Mouse (Mus musculus) liver, embryonic 13.5 days (tissue): Measurements from ENCODE around the gene Srrm1. TPM values are rescaled to one million over a fixed set of nuclear protein-coding genes. Genes with fewer than 3 reads are reported as not detected.

Source experiments
- ATAC-seq: fragments of 200-750 bp; cut with Nextera tagmentation; 2 replicates; pipeline ENCODE4 v1.8.0; 2017; ENCODE audit warnings: low read depth, mild to moderate bottlenecking, moderate number of reproducible peaks, moderate library complexity
- DNase-seq: peaks from one replicate; pipeline ENCODE4 v3.0.0; 2022
- H3K27ac ChIP-seq: fragments of 300-500 bp; sonication (generic); 2 replicates; pipeline ENCODE4 v1.5.1; 2015; ENCODE audit warnings: moderate library complexity, mild to moderate bottlenecking, inconsistent platforms
- H3K27me3 ChIP-seq: fragments of 300-500 bp; sonication (generic); 2 replicates; pipeline ENCODE4 v1.6.1; 2015; ENCODE audit warnings: mild to moderate bottlenecking, inconsistent platforms
- H3K36me3 ChIP-seq: fragments of 300-500 bp; sonication (generic); 2 replicates; pipeline ENCODE4 v1.6.1; 2015; ENCODE audit warnings: mild to moderate bottlenecking, inconsistent platforms
- H3K4me1 ChIP-seq: fragments of 300-500 bp; sonication (generic); replicated peaks from 2 replicates; pipeline ENCODE4 v1.6.1; 2015; ENCODE audit warnings: inconsistent platforms
- H3K4me2 ChIP-seq: fragments of 300-500 bp; sonication (generic); 2 replicates; pipeline ENCODE4 v1.6.1; 2015; ENCODE audit warnings: inconsistent platforms, mild to moderate bottlenecking, moderate library complexity
- H3K4me3 ChIP-seq: fragments of 300-500 bp; sonication (generic); replicated peaks from 2 replicates; pipeline ENCODE4 v1.5.1; 2015; ENCODE audit warnings: mild to moderate bottlenecking, inconsistent platforms
- H3K9ac ChIP-seq: fragments of 300-500 bp; sonication (generic); 2 replicates; pipeline ENCODE4 v1.6.1; 2015; ENCODE audit warnings: mild to moderate bottlenecking, inconsistent platforms
- H3K9me3 ChIP-seq: fragments of 300-500 bp; sonication (generic); replicated peaks from 2 replicates; pipeline ENCODE4 v1.6.1; 2016; ENCODE audit warnings: inconsistent platforms
- WGBS: fragments of 180-500 bp; shearing (Covaris S2); methylation state at CpG from one replicate; pipeline ENCODE4 v1.1.7; 2015; ENCODE audit not compliant: insufficient replicate concordance; 5-methylcytosine and 5-hydroxymethylcytosine counted together
- polyA plus RNA-seq: library from polyadenylated mRNA; unstranded; fragments of >200 nt; fragmentation: Nextera tagmentation; extraction: Ambion mirVana; gene quantifications from 2 replicates; pipeline ENCODE4 v1.2.1, GENCODE M21; 2015

The Srrm1 gene
- polyA plus RNA-seq = 159 and 203 TPM in 2 replicates

GRCm38 (mm10) chr4:135353066-135353793 lies at the start of gene Srrm1:
TSS of gene Srrm1 (minus strand) at chr4:135353321.
- Histone ChIP-seq H3K9me3 (no peaks in the 10 kb centered on the region), H3K27me3 (no peaks in the 10 kb centered on the region), H3K4me1 (peaks cover 55% of the 10 kb centered on the region), H3K4me3 (peak within 1 kb of the TSS; percentile 88), H3K36me3 (peaks cover 30% of the 10 kb centered on the region), H3K9ac (peak within 1 kb of the TSS; percentile 98), H3K27ac (peak within 1 kb of the TSS; percentile 99), H3K4me2 (peak within 1 kb of the TSS; percentile 94)
- under 1% methylated on average over 69 of the region's 69 CpGs for WGBS
- ATAC-seq (peak; percentile 90), DNase-seq (peak; percentile 99)

- Histone ChIP-seq H3K36me3 (no peaks in the 10 kb centered on the region), H3K4me1 (peaks cover 49% of the 10 kb centered on the region), H3K27me3 (peaks cover 39% of the 10 kb centered on the region), H3K9ac (no peak overlapping the region), H3K27ac (no peak overlapping the region), H3K9me3 (no peaks in the 10 kb centered on the region), H3K4me2 (no peak overlapping the region), H3K4me3 (no peak overlapping the region)
- DNase-seq (no peak), ATAC-seq (no peak)
- 46% methylated on average over 7 of the region's 7 CpGs for WGBS
These were observed 48.8 kb upstream of the Srrm1 start for GRCm38 (mm10) chr4:135401881-135402280.

DNA sequence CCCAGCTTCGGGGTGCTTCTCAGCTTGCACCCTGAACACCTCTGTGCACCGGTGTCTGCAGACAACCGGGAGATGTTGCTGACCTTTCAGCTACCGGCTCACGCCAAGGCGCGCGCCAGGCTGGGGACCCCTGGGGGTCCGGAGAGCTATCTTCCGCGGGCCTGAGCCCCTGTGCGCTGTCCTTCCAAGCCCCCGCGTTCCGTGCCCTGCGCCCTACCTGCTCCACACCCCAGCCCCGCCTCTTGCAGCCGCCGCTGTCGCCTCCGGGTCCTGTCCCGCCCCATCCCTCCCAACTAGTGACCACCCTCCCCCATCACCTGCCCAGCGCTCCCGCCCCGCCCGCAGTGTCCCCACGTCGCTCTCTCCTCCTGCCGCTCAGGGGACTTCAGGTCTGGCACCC lies 44.9 kb upstream of the Srrm1 start, which contains the start of gene Ncmap:
TSS of gene Ncmap (minus strand) at position 237 of the 400 bp plus-strand sequence.
- H3K9me3 ChIP-seq = no peaks in the 10 kb centered on the region
- no peaks in the 10 kb centered on the region for H3K36me3 ChIP-seq
- peak within 1 kb of the TSS; percentile 59 for H3K4me2 ChIP-seq
- H3K9ac ChIP-seq = peak within 1 kb of the TSS; percentile 34; the same call in 1 of the 2 replicates
- no peak for ATAC-seq
- H3K4me1 ChIP-seq = peaks cover 13% of the 10 kb centered on the region
- H3K27ac ChIP-seq = no peak within 1 kb of the TSS
- H3K27me3 ChIP-seq = peaks cover 65% of the 10 kb centered on the region
- 2% methylated on average over 29 of the region's 29 CpGs for WGBS
- peak within 1 kb of the TSS; percentile 43 for H3K4me3 ChIP-seq
- DNase-seq = no peak

DNA sequence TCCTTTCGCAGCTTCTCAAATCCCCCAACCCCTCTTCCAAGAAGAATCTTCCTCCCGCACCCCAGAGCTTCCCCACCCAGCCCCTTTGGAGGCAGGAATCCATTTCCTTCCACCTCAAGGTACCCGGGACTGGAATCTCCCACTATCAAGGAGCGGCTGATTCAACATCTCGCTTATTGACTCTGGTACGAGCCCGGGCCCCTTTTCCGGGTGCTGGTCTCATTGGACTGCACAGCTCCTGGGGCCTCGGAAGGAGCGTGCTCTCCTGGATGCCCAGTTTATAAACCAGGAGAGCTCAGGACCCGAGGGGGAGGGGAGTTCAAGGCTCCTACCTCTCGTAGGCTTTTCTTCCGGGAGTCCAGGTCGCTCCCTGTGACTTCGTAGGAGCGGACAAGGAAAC lies 44.4 kb upstream of the Srrm1 start:
- Histone ChIP-seq H3K9ac (peak overlapping the region; percentile 34; the same call in 1 of the 2 replicates), H3K27me3 (peaks cover 66% of the 10 kb centered on the region), H3K36me3 (no peaks in the 10 kb centered on the region), H3K4me2 (peak overlapping the region; percentile 59), H3K9me3 (no peaks in the 10 kb centered on the region), H3K4me1 (peaks cover 13% of the 10 kb centered on the region), H3K27ac (no peak overlapping the region), H3K4me3 (peak overlapping the region; percentile 43)
- DNase-seq (no peak), ATAC-seq (no peak)
- WGBS = 6% methylated on average over 16 of the region's 16 CpGs

DNA sequence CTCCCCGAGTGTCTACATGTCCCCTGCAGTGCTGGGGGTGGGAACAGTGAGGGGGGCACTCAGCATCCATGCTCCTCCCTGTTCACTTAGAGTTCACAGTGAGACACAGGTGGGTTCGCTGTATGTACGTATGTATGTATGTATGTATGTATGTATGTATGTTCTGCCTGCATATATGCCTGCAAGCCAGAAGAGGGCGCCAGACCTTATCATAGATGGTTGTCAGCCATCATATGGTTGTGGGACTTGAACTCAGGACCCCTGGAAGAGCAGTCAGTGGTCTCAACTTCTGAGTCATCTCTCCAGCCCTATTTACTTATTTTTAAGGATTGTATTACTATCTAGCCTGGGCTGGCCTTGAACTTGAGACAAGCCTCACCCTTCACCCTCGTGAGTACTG lies 43.2 kb upstream of the Srrm1 start:
- Histone ChIP-seq H3K4me3 (no peak overlapping the region), H3K4me2 (no peak overlapping the region), H3K36me3 (no peaks in the 10 kb centered on the region), H3K27ac (no peak overlapping the region), H3K9me3 (no peaks in the 10 kb centered on the region), H3K4me1 (peaks cover 13% of the 10 kb centered on the region), H3K9ac (no peak overlapping the region), H3K27me3 (peaks cover 66% of the 10 kb centered on the region)
- DNase-seq (no peak), ATAC-seq (no peak)
- WGBS = 69% methylated on average over 5 of the region's 5 CpGs

GRCm38 (mm10) chr4:135395375-135395774 lies 42.3 kb upstream of the Srrm1 start:
- 60% methylated on average over 4 of the region's 4 CpGs for WGBS
- Histone ChIP-seq H3K4me2 (no peak overlapping the region), H3K36me3 (no peaks in the 10 kb centered on the region), H3K27ac (no peak overlapping the region), H3K4me1 (peaks cover 11% of the 10 kb centered on the region), H3K9ac (no peak overlapping the region), H3K9me3 (no peaks in the 10 kb centered on the region), H3K4me3 (no peak overlapping the region), H3K27me3 (peaks cover 58% of the 10 kb centered on the region)
- DNase-seq = no peak
- ATAC-seq = no peak

- 73% methylated on average over 7 of the region's 7 CpGs for WGBS
- Histone ChIP-seq H3K9ac (no peak overlapping the region), H3K9me3 (no peaks in the 10 kb centered on the region), H3K4me3 (no peak overlapping the region), H3K27me3 (peaks cover 55% of the 10 kb centered on the region), H3K4me1 (peaks cover 11% of the 10 kb centered on the region), H3K4me2 (no peak overlapping the region), H3K27ac (no peak overlapping the region), H3K36me3 (no peaks in the 10 kb centered on the region)
- DNase-seq (no peak), ATAC-seq (no peak)
These were observed 41.5 kb upstream of the Srrm1 start for GRCm38 (mm10) chr4:135394666-135395065.

GRCm38 (mm10) chr4:135393381-135393780 lies 40.3 kb upstream of the Srrm1 start:
- Histone ChIP-seq H3K27me3 (peaks cover 42% of the 10 kb centered on the region), H3K36me3 (no peaks in the 10 kb centered on the region), H3K9me3 (no peaks in the 10 kb centered on the region), H3K4me2 (no peak overlapping the region), H3K4me3 (no peak overlapping the region), H3K4me1 (peaks cover 8% of the 10 kb centered on the region), H3K9ac (no peak overlapping the region), H3K27ac (no peak overlapping the region)
- ATAC-seq (no peak), DNase-seq (no peak)
- WGBS = 50% methylated on average over 6 of the region's 6 CpGs

GRCm38 (mm10) chr4:135392801-135393200 lies 39.7 kb upstream of the Srrm1 start:
- H3K27me3 ChIP-seq = peaks cover 36% of the 10 kb centered on the region
- no peaks in the 10 kb centered on the region for H3K36me3 ChIP-seq
- ATAC-seq (no peak), DNase-seq (no peak)
- 68% methylated on average over 3 of the region's 3 CpGs for WGBS
- peaks cover 2% of the 10 kb centered on the region for H3K4me1 ChIP-seq
- H3K9me3 ChIP-seq = no peaks in the 10 kb centered on the region
- no peak overlapping the region for H3K4me2 ChIP-seq
- H3K27ac ChIP-seq = no peak overlapping the region
- no peak overlapping the region for H3K9ac ChIP-seq
- H3K4me3 ChIP-seq = no peak overlapping the region

DNA sequence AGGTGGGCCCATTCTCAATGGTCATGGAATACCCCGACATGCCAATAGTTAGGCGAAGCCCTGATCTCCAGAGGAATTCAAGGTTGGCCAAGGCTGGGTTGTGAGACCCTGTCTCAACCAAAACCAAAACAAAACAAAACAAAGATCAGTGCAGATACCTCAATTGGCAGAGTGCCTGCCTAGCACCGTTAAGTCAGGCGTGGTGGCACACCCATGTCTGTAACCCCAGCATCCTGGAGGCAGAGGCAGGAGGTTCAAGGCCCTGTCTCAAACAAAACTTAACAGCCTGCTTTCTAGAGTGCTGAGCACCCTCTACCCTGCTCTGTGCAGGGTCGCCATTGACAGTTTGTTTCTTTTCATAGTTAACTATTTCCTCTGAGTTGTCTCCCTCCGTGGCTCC lies 37.9 kb upstream of the Srrm1 start:
- Histone ChIP-seq H3K27me3 (peaks cover 18% of the 10 kb centered on the region), H3K4me1 (no peaks in the 10 kb centered on the region), H3K27ac (no peak overlapping the region), H3K9ac (no peak overlapping the region), H3K36me3 (no peaks in the 10 kb centered on the region), H3K4me3 (no peak overlapping the region), H3K9me3 (no peaks in the 10 kb centered on the region), H3K4me2 (no peak overlapping the region)
- DNase-seq (no peak), ATAC-seq (no peak)
- WGBS = 50% methylated on average over 6 of the region's 6 CpGs

- ATAC-seq = no peak
- 50% methylated on average over 10 of the region's 10 CpGs for WGBS
- Histone ChIP-seq H3K4me3 (no peak overlapping the region), H3K36me3 (no peaks in the 10 kb centered on the region), H3K9me3 (no peaks in the 10 kb centered on the region), H3K9ac (no peak overlapping the region), H3K4me2 (no peak overlapping the region), H3K27me3 (peaks cover 15% of the 10 kb centered on the region; the same call in 1 of the 2 replicates), H3K4me1 (0 out of 2 replicates have a peak, but pooled peaks cover 7% of the 10 kb centered on the region), H3K27ac (no peak overlapping the region)
- DNase-seq = no peak
These were observed 32.5 kb upstream of the Srrm1 start for GRCm38 (mm10) chr4:135385614-135386013.

GRCm38 (mm10) chr4:135382316-135382715 lies 29.2 kb upstream of the Srrm1 start:
- Histone ChIP-seq H3K36me3 (no peaks in the 10 kb centered on the region), H3K9me3 (no peaks in the 10 kb centered on the region), H3K4me2 (no peak overlapping the region), H3K9ac (no peak overlapping the region), H3K27ac (no peak overlapping the region), H3K4me1 (0 out of 2 replicates have a peak, but pooled peaks cover 7% of the 10 kb centered on the region), H3K4me3 (no peak overlapping the region), H3K27me3 (peaks cover 15% of the 10 kb centered on the region; the same call in 1 of the 2 replicates)
- DNase-seq (no peak), ATAC-seq (no peak)
- 4% methylated on average over 14 of the region's 14 CpGs for WGBS
